Mouse (Mus musculus): ENCODE results near the gene Olfr38. TPM values are rescaled to one million over a fixed set of nuclear protein-coding genes. Genes with fewer than 3 reads are reported as not detected.

Gene Olfr38
- total RNA-seq (2021): not detected
- long read RNA-seq, experiment 1: 0 reads
- long read RNA-seq, experiment 2: 0 reads

GRCm38 (mm10) chr6:42756104-42756503 is at the start of gene Olfr38:
Gene Olfr38, plus strand, starts transcription at chr6:42756404.
- intact Hi-C loops (cut with DNase I): no loop called here
- TF ChIP-seq CTCF (IDR thresholded peaks at IDR 0.05): no peak
- no peak for DNase-seq (ENCODE audit: extremely low spot score in 1 of 2, low spot score in 2 of 2)
- H3K27ac ChIP-seq: no peak within 1 kb of the TSS
- H3K4me3 ChIP-seq: no peak within 1 kb of the TSS

- peak; percentile 81 to 87 for DNase-seq (ENCODE audit: extremely low spot score in 1 of 2, low spot score in 2 of 2)
- peak within 1 kb of the TSS; percentile 95 for H3K27ac ChIP-seq
- no peak for TF ChIP-seq CTCF (IDR thresholded peaks at IDR 0.05)
- peak within 1 kb of the TSS; percentile 74 for H3K4me3 ChIP-seq
- intact Hi-C loops (cut with DNase I): loop anchor here (2.0 to 5.0 kb wide), 2 partner anchors 17 to 153 kb away; no protein-coding TSS in a partner anchor
Observed at GRCm38 (mm10) chr6:42709291-42710211, 46.7 kb upstream of the Olfr38 start, which contains the start of gene Tcaf1. Gene Tcaf1, minus strand, starts transcription at chr6:42710088.

GRCm38 (mm10) chr6:42714668-42715067 is 41.5 kb upstream of the Olfr38 start:
- intact Hi-C loops (cut with DNase I): no loop called here
- H3K27ac ChIP-seq: no peak overlapping the region
- no peak for TF ChIP-seq CTCF (IDR thresholded peaks at IDR 0.05)
- no peak for DNase-seq (ENCODE audit: extremely low spot score in 1 of 2, low spot score in 2 of 2)
- H3K4me3 ChIP-seq: no peak overlapping the region

DNA sequence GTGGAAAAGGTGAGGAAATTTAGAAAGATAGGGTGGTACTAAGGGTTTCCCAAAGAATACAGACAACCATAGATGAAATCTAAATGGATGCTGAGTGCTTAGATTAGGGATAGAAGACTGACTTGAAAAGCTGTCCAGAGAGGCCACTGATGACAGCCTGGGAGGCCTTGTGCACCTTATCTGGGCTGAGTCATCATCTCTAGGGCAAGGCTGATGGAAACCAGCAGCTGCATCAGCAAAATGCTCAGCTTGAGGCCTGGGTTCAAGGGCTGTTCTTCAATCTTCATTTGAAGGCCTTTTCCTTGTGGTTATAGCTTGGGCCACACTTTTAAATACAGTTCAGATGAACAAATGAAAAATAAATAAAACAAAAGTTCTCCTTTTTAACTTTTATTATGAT is 38.2 kb upstream of the Olfr38 start:
- intact Hi-C loops (cut with DNase I): no loop called here
- H3K27ac ChIP-seq: no peak overlapping the region
- no peak overlapping the region for H3K4me3 ChIP-seq
- DNase-seq (ENCODE audit: extremely low spot score in 1 of 2, low spot score in 2 of 2): no peak
- no peak for TF ChIP-seq CTCF (IDR thresholded peaks at IDR 0.05)

DNA sequence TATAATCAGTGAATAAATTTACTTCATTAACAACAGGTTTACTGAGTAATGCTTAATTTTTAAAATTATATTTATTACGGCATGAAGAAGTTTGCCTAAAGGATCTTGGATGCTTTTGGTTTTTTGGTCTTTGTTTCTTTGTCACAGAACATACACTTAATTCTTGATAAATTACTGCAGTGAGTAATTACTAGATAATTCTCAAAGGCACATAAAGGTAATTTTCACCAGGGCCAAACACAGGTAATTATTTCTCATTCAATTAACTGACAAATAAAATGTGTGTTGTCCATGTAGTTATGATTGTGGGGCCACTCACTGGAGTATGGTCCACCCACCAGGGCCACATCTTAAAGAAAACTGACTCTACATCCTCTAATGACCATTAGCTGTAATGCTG is 17.1 kb upstream of the Olfr38 start, which contains the start of gene Olfr453:
TSS of gene Olfr453 (plus strand) at position 301 of the 400 bp plus-strand sequence.
- Histone ChIP-seq H3K4me3 (no peak within 1 kb of the TSS), H3K27ac (no peak within 1 kb of the TSS)
- DNase-seq (ENCODE audit: extremely low spot score in 1 of 2, low spot score in 2 of 2): no peak
- intact Hi-C loops (cut with DNase I): no loop called here
- no peak for TF ChIP-seq CTCF (IDR thresholded peaks at IDR 0.05)

- Histone ChIP-seq H3K27ac (no peak overlapping the region), H3K4me3 (no peak overlapping the region)
- peak in 1 of 2 experiments; percentile 11 for DNase-seq (ENCODE audit: extremely low spot score in 1 of 2, low spot score in 2 of 2)
- TF ChIP-seq CTCF (IDR thresholded peaks at IDR 0.05): no peak
- intact Hi-C loops (cut with DNase I): no loop called here
Observed at GRCm38 (mm10) chr6:42742303-42742702, 13.9 kb upstream of the Olfr38 start.

DNA sequence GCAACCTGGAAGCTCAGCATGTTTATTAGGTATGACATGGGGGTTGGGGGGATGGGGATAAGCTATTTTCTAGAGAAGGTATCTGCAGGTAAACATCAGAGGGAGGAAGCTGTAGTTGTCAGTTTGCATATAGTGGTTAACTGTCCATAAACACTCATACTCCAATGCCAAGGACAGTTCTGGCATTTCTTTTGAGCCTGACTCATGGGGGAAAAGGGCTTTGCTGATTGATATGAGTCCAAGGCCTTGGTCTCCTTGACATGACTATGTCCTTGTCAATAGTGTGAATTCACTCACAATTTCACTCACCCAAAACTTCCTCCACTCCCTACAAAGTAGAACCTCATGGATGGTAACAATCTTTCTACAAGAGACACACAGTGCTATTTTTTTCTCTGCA is 8.4 kb upstream of the Olfr38 start:
- H3K27ac ChIP-seq: no peak overlapping the region
- intact Hi-C loops (cut with DNase I): no loop called here
- TF ChIP-seq CTCF (IDR thresholded peaks at IDR 0.05): no peak
- H3K4me3 ChIP-seq: no peak overlapping the region
- no peak for DNase-seq (ENCODE audit: extremely low spot score in 1 of 2, low spot score in 2 of 2)

- no peak overlapping the region for H3K27ac ChIP-seq
- DNase-seq (ENCODE audit: extremely low spot score in 1 of 2, low spot score in 2 of 2): no peak
- no peak overlapping the region for H3K4me3 ChIP-seq
- TF ChIP-seq CTCF (IDR thresholded peaks at IDR 0.05): no peak
- intact Hi-C loops (cut with DNase I): no loop called here
Observed at GRCm38 (mm10) chr6:42777066-42777465, 20.9 kb downstream of the Olfr38 start.

DNA sequence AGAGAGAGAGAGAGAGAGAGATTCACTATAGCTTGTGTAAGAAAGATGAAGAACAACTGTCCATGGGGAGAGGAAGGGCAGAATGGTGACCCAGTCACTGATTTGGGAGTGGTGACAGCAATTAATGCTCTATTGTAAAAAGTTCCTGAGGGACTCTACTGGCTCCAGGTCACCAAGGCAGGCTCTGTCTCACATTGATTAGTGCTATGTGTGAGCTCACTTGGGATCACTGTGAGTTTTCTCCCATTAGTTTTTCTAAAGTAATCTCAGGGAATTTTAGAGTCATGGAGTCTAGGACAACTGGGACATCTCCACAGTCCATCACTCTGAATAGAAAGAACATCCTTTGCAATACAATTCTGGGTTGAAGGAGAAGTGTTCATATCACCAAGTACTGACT is 28.6 kb downstream of the Olfr38 start, which contains the start of gene Olfr452:
TSS of gene Olfr452 (plus strand) at position 301 of the 400 bp plus-strand sequence.
- no peak for DNase-seq (ENCODE audit: extremely low spot score in 1 of 2, low spot score in 2 of 2)
- intact Hi-C loops (cut with DNase I): no loop called here
- H3K27ac ChIP-seq: no peak within 1 kb of the TSS
- no peak for TF ChIP-seq CTCF (IDR thresholded peaks at IDR 0.05)
- H3K4me3 ChIP-seq: no peak within 1 kb of the TSS

GRCm38 (mm10) chr6:42790247-42790948 is 34.2 kb downstream of the Olfr38 start:
- no peak overlapping the region for H3K4me3 ChIP-seq
- no peak; the same call in none of the 2 replicates for TF ChIP-seq CTCF (IDR thresholded peaks at IDR 0.05)
- no peak overlapping the region for H3K27ac ChIP-seq
- DNase-seq (ENCODE audit: extremely low spot score in 1 of 2, low spot score in 2 of 2): no peak
- intact Hi-C loops (cut with DNase I): no loop called here

GRCm38 (mm10) chr6:42790949-42791556 is 34.8 kb downstream of the Olfr38 start:
- intact Hi-C loops (cut with DNase I): no loop called here
- Histone ChIP-seq H3K27ac (no peak overlapping the region), H3K4me3 (no peak overlapping the region)
- TF ChIP-seq CTCF (IDR thresholded peaks at IDR 0.05): no peak
- DNase-seq (ENCODE audit: extremely low spot score in 1 of 2, low spot score in 2 of 2): peak in 1 of 2 experiments; percentile 23
